Mouse (Mus musculus): ENCODE results near the gene Kcna1.

Kcna1 gene

DNA sequence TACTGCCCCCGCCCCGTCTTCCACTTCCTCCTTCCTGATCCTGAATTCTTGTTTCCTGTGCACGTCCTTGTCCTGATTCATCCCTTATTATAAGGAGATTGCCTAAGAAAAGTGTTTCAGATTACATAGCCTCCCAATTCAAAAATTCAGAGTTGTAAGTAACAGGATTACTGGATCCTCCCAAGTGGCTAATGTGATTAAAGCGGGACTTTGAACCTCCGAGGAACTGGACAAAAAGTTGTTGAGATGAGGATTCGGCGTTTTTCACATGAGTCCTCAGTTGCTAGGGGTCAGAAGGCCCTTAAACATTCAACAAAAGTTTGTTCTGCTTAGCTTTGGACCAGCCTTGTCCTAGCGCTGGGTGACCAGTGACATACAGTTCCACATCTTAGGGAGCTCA is at the start of gene Kcna1:
TSS of gene Kcna1 (minus strand) at position 4 of the 400 bp plus-strand sequence.
- DNase-seq (ENCODE audit: low spot score) = no peak

GRCm38 (mm10) chr6:126687120-126687519 is 40.9 kb upstream of the Kcna1 start:
- no peak for DNase-seq (ENCODE audit: low spot score)

- no peak for DNase-seq (ENCODE audit: low spot score)
Measured at GRCm38 (mm10) chr6:126685135-126685534, 39.0 kb upstream of the Kcna1 start.

DNA sequence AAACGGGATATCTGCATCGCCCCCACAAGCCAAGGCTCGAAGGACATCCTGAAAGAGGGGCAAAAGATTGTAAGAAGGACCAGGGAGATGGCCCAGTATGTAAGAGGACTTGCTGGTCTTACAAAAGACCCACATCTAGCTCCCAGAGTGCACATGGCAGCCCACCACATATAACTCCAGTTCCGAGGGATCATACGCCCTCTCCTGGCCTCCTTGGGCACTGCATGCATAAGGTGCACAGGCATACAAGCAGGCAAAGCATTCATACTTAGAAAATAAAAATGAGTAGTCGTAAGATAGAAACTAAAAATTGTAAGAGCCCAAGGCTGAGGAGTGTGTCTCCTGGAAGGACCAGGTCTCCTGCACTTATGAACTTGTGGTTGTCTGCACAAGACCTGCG is 32.8 kb upstream of the Kcna1 start:
- DNase-seq (ENCODE audit: low spot score) = no peak

- no peak for DNase-seq (ENCODE audit: low spot score)
Measured at GRCm38 (mm10) chr6:126667001-126667400, 20.8 kb upstream of the Kcna1 start.

DNA sequence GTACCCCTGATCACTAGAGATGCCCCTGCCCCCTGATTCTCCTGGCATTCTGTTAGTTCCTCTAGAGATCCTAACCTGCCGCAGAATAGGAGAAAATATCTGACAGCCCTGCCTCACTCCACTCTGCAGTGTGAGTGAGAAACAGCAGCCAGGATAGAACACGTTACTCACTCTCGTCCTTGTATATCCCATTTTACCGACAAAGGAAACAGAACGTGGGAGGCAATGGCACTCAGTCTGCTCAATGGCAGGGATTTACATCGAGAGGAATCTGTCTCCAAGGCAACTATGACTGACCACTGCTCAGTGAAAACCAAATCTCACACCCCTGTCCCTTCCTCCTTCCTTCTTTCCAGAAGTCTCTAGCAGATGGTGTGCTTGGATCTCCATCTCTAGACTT is 19.9 kb upstream of the Kcna1 start:
- no peak for DNase-seq (ENCODE audit: low spot score)

DNA sequence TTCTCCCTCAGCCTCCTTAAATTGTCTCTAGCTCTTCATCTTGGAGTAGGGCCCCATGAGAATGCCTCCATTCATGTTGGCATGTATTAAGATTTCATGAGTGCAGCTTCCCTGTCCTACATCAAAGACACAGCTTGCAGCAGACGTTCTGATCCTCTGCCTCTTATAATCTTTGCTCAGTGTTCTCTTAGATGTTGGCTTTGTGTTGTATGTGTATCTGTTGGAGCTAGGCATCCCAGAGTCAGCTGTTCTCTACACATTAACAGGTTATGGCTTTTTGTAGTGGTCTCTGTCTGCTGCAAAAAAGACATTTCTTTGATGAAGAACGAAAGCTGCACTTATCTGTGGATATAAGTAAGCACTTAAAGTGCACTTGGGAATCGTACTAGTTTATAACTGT is 18.4 kb upstream of the Kcna1 start:
- DNase-seq (ENCODE audit: low spot score) = no peak

GRCm38 (mm10) chr6:126657646-126658394 is 11.6 kb upstream of the Kcna1 start:
- no peak for DNase-seq (ENCODE audit: low spot score)

GRCm38 (mm10) chr6:126653561-126653960 is 7.4 kb upstream of the Kcna1 start:
- no peak for DNase-seq (ENCODE audit: low spot score)

- peak; percentile 80 for DNase-seq (ENCODE audit: low spot score)
Measured at GRCm38 (mm10) chr6:126645644-126646358, 383 bp downstream of the Kcna1 start.

DNA sequence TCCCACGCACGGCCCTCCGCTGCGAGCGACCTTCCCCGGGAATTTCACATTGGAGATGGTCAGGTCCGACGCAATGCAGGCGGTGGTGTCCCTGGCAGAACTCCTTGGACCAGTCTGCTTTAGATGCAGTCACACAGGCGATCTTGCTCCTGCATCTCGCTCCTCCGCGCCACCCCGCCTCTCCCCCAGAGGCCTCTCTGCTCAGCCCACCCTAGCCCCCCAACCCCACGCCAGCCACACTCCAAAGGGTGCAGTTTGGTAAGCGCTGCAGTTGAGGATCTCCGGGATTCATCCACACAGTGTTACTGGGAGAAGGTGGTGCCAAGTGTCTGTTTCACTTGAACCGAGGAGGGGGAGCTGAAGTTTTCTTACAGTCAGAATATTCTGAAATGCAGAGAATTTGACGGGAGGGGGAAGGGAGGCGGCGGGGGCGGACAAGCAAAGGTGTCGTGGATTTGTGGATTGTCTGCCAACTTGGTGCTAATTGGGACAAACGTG is 1.1 kb downstream of the Kcna1 start:
- peak; percentile 35 for DNase-seq (ENCODE audit: low spot score)

GRCm38 (mm10) chr6:126644181-126645043 is 1.8 kb downstream of the Kcna1 start:
- DNase-seq (ENCODE audit: low spot score) = peak; percentile 31

- DNase-seq (ENCODE audit: low spot score) = no peak
Measured at GRCm38 (mm10) chr6:126643341-126644055, 2.7 kb downstream of the Kcna1 start.

DNA sequence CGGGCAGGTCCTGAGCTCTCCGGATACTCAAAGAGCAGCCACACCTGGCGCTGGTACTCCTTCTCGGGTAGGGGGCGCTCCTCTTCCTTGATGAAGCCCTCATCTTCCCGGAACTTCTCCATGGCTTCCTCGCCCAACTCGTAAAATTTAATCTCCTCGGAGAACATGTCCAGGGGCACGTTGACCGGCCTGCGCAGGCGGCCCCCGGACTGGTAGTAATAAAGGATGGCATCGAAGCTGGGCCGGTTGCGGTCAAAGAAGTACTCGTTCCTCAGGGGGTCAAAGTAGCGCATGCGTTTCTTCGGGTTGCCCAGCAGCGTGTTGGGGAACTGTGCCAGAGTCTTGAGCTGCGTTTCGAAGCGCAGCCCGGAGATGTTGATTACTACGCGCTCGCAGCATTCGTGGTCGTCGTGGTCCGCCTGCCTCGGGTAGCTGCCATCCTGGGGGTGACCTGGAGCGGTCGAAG is 3.3 kb downstream of the Kcna1 start:
- DNase-seq (ENCODE audit: low spot score) = peak; percentile 57

- DNase-seq (ENCODE audit: low spot score) = no peak
Measured at GRCm38 (mm10) chr6:126628451-126628850, 17.7 kb downstream of the Kcna1 start.

GRCm38 (mm10) chr6:126618455-126618854 is 27.7 kb downstream of the Kcna1 start:
- DNase-seq (ENCODE audit: low spot score) = no peak

DNA sequence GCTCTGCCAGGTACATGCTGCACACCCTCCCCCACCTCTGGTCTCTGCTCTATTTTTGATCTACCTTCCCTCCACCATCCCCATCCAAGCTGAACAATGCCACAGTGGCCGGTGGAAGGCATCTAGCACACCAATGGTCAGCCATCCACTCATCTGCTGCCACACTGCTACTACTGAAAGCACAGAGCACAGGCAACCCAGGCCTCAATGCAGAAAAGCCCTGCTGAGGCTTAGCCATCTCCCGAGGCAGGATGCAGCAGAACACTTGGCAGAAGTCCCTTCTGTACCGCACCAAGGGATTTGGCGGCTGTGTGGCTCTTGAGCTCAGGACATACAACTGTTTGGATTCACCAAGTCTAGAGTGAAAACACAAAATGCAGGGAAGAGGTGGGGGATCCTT is 35.4 kb downstream of the Kcna1 start:
- DNase-seq (ENCODE audit: low spot score) = no peak

DNA sequence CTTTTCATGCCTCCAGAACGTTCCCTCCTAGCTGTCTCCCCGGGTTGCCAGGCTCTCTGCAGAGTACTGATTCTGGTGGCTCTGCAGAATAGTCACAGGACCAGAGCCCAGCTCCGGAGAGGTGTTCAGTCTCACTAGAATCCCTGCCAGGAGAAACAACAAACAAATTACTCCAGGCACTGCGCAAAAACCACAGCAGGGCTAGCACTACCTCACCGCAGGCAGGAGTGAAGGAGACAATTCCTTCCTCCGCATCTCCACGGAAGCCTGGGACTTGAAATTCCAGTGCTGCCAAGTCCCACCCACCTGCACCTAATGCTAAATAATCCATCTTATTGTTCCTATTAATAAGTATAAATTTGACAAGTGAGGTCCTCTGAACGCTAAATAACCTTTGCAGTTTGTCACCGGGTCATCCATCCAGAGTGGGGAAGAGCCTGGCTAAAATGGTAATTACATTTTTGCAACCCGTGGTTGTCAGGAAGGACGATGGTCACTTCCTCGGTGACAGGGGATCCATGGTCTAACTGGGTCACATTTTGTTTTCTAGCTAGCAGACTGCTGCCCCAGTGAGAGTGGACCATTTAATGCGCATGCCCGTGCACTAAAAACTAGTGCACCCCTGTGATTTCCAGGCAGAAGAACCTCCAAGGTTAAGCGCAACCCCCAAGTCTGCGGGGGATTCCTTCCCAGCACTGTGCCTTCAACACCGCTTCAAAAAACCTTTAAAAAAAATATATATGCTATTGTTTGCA is 36.8 kb downstream of the Kcna1 start:
- DNase-seq (ENCODE audit: low spot score) = no peak

- DNase-seq (ENCODE audit: low spot score) = no peak
Measured at GRCm38 (mm10) chr6:126601843-126602326, 44.3 kb downstream of the Kcna1 start.

DNA sequence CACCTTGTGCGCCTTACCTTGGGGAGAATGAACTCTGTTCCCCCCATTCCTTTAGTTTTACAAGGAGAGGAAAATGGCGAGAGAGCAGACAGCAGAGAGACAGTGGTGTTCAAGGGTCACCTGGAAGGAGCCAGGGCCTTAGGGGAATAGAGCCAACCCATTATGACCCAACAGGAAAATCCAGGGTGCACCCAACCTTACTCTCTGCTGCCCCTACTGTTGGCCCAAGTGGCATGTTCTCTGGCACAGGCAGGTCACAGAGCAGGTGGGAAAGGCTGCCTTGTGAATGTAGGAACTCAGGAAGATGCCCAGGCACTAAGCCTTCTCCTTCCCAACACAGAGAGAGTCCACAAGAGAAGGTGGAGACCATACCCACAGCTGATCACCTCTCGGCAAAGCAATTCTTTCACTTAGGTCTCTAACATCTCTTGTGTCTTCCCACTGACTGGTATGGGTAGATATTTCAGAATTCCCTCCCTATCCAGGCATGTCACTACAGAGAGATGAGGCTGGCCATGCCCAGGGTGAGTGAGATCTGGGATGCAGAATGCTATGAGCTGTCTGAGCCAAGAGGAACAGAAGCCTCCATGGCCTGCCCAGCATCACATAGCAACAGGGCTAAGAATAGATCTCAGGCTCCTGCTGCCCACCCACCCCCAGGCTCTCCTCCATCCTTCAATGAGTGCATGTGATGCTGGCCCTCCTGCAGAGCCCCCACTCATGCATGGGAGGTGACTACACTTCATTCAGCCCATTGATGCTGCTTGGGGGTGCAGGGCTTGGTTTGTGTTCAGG is 46.8 kb downstream of the Kcna1 start:
- no peak for DNase-seq (ENCODE audit: low spot score)
